Mouse (Mus musculus): ENCODE results near the gene Gm12216. TPM values are rescaled to one million over a fixed set of nuclear protein-coding genes. Genes with fewer than 3 reads are reported as not detected.

The Gm12216 gene
- polyA plus RNA-seq, 1 experiment from 2014 or later, result 2.5 TPM

- Histone ChIP-seq H3K9me3 (no peaks in the 10 kb centered on the region), H3K27me3 (no peaks in the 10 kb centered on the region), H3K36me3 (no peaks in the 10 kb centered on the region), H3K4me1 (0 out of 2 replicates have a peak, but pooled peaks cover 8% of the 10 kb centered on the region), H3K4me3 (no peak overlapping the region), H3K27ac (no peak overlapping the region), H3K4me2 (no peak overlapping the region), H3K9ac (no peak overlapping the region)
- WGBS, result 58% methylated on average over 3 of the region's 3 CpGs
- ATAC-seq (ENCODE audit: borderline replicate concordance, extremely low read depth, low FRiP score, low TSS enrichment), result no peak
Observed at GRCm38 (mm10) chr11:53814810-53815209, 44.2 kb downstream of the Gm12216 start.

- ATAC-seq (ENCODE audit: borderline replicate concordance, extremely low read depth, low FRiP score, low TSS enrichment), result no peak
- Histone ChIP-seq H3K36me3 (no peaks in the 10 kb centered on the region), H3K4me2 (no peak overlapping the region), H3K4me3 (no peak overlapping the region), H3K4me1 (peaks cover 7% of the 10 kb centered on the region; the same call in 1 of the 2 replicates), H3K27ac (no peak overlapping the region), H3K9ac (no peak overlapping the region), H3K9me3 (no peaks in the 10 kb centered on the region), H3K27me3 (no peaks in the 10 kb centered on the region)
- 80% methylated on average over 16 of the region's 16 CpGs for WGBS
Observed at GRCm38 (mm10) chr11:53813001-53813868, 45.8 kb downstream of the Gm12216 start.

GRCm38 (mm10) chr11:53811312-53811711, 47.7 kb downstream of the Gm12216 start:
- Histone ChIP-seq H3K9me3 (no peaks in the 10 kb centered on the region), H3K27ac (no peak overlapping the region)
- 76% methylated on average over 3 of the region's 3 CpGs for WGBS

GRCm38 (mm10) chr11:53810749-53811148, 48.3 kb downstream of the Gm12216 start:
- Histone ChIP-seq H3K36me3 (no peaks in the 10 kb centered on the region), H3K4me2 (no peak overlapping the region), H3K9me3 (no peaks in the 10 kb centered on the region), H3K27ac (no peak overlapping the region), H3K4me3 (no peak overlapping the region), H3K4me1 (peaks cover 7% of the 10 kb centered on the region; the same call in 1 of the 2 replicates), H3K9ac (no peak overlapping the region), H3K27me3 (no peaks in the 10 kb centered on the region)
- ATAC-seq (ENCODE audit: borderline replicate concordance, extremely low read depth, low FRiP score, low TSS enrichment), result no peak
- WGBS, result 27% methylated on average over 2 of the region's 2 CpGs

More at GRCm38 (mm10) chr11:53811312-53811711, 47.7 kb downstream of the Gm12216 start:
- H3K4me2 ChIP-seq, result no peak overlapping the region
- H3K9ac ChIP-seq, result no peak overlapping the region
- H3K36me3 ChIP-seq, result no peaks in the 10 kb centered on the region
- no peaks in the 10 kb centered on the region for H3K27me3 ChIP-seq
- peaks cover 7% of the 10 kb centered on the region; the same call in 1 of the 2 replicates for H3K4me1 ChIP-seq
- no peak overlapping the region for H3K4me3 ChIP-seq
- ATAC-seq (ENCODE audit: borderline replicate concordance, extremely low read depth, low FRiP score, low TSS enrichment), result no peak

- no peaks in the 10 kb centered on the region for H3K27me3 ChIP-seq
- no peak overlapping the region for H3K4me2 ChIP-seq
- no peak overlapping the region for H3K27ac ChIP-seq
- no peaks in the 10 kb centered on the region for H3K9me3 ChIP-seq
- H3K4me1 ChIP-seq, result peaks cover 7% of the 10 kb centered on the region; the same call in 1 of the 2 replicates
- H3K9ac ChIP-seq, result no peak overlapping the region
- no peaks in the 10 kb centered on the region for H3K36me3 ChIP-seq
- ATAC-seq (ENCODE audit: borderline replicate concordance, extremely low read depth, low FRiP score, low TSS enrichment), result no peak
- no peak overlapping the region for H3K4me3 ChIP-seq
- 51% methylated on average over 5 of the region's 5 CpGs for WGBS
Observed at GRCm38 (mm10) chr11:53810156-53810555, 48.9 kb downstream of the Gm12216 start.

- WGBS, result 31% methylated on average over 5 of the region's 5 CpGs
- Histone ChIP-seq H3K27ac (peak overlapping the region; percentile 43), H3K27me3 (no peaks in the 10 kb centered on the region), H3K4me3 (no peak overlapping the region), H3K9me3 (no peaks in the 10 kb centered on the region), H3K4me2 (no peak overlapping the region), H3K9ac (no peak overlapping the region), H3K4me1 (peaks cover 7% of the 10 kb centered on the region; the same call in 1 of the 2 replicates), H3K36me3 (no peaks in the 10 kb centered on the region)
- ATAC-seq (ENCODE audit: borderline replicate concordance, extremely low read depth, low FRiP score, low TSS enrichment), result no peak
Observed at GRCm38 (mm10) chr11:53809354-53809753, 49.7 kb downstream of the Gm12216 start.

- H3K4me3 ChIP-seq, result no peak overlapping the region
- no peak overlapping the region for H3K27ac ChIP-seq
- H3K27me3 ChIP-seq, result no peaks in the 10 kb centered on the region
- H3K36me3 ChIP-seq, result no peaks in the 10 kb centered on the region
- no peak for ATAC-seq (ENCODE audit: borderline replicate concordance, extremely low read depth, low FRiP score, low TSS enrichment)
- H3K4me2 ChIP-seq, result no peak overlapping the region
- H3K9me3 ChIP-seq, result no peaks in the 10 kb centered on the region
- 66% methylated on average over 9 of the region's 9 CpGs for WGBS
- H3K4me1 ChIP-seq, result peaks cover 7% of the 10 kb centered on the region; the same call in 1 of the 2 replicates
- H3K9ac ChIP-seq, result no peak overlapping the region
Observed at GRCm38 (mm10) chr11:53805786-53806185, 53.3 kb downstream of the Gm12216 start.

GRCm38 (mm10) chr11:53804569-53805344, 54.3 kb downstream of the Gm12216 start:
- no peaks in the 10 kb centered on the region for H3K36me3 ChIP-seq
- H3K4me1 ChIP-seq, result peaks cover 3% of the 10 kb centered on the region; the same call in 1 of the 2 replicates
- ATAC-seq (ENCODE audit: borderline replicate concordance, extremely low read depth, low FRiP score, low TSS enrichment), result no peak
- no peak overlapping the region for H3K4me2 ChIP-seq
- no peak overlapping the region for H3K27ac ChIP-seq
- no peaks in the 10 kb centered on the region for H3K9me3 ChIP-seq
- H3K27me3 ChIP-seq, result no peaks in the 10 kb centered on the region
- H3K4me3 ChIP-seq, result no peak overlapping the region
- no peak overlapping the region for H3K9ac ChIP-seq
- WGBS, result 66% methylated on average over 14 of the region's 14 CpGs

GRCm38 (mm10) chr11:53803494-53803893, 55.6 kb downstream of the Gm12216 start:
- WGBS, result 66% methylated on average over 6 of the region's 6 CpGs
- Histone ChIP-seq H3K4me3 (no peak overlapping the region), H3K36me3 (no peaks in the 10 kb centered on the region), H3K4me1 (no peaks in the 10 kb centered on the region), H3K27me3 (no peaks in the 10 kb centered on the region), H3K4me2 (no peak overlapping the region), H3K27ac (no peak overlapping the region), H3K9ac (no peak overlapping the region), H3K9me3 (no peaks in the 10 kb centered on the region)
- ATAC-seq (ENCODE audit: borderline replicate concordance, extremely low read depth, low FRiP score, low TSS enrichment), result no peak

- Histone ChIP-seq H3K27me3 (no peaks in the 10 kb centered on the region), H3K4me3 (no peak overlapping the region), H3K4me1 (no peaks in the 10 kb centered on the region), H3K4me2 (no peak overlapping the region), H3K9me3 (no peaks in the 10 kb centered on the region), H3K9ac (no peak overlapping the region), H3K27ac (no peak overlapping the region), H3K36me3 (no peaks in the 10 kb centered on the region)
- no peak for ATAC-seq (ENCODE audit: borderline replicate concordance, extremely low read depth, low FRiP score, low TSS enrichment)
- WGBS, result 59% methylated on average over 12 of the region's 12 CpGs
Observed at GRCm38 (mm10) chr11:53803093-53803492, 56.0 kb downstream of the Gm12216 start.

GRCm38 (mm10) chr11:53800975-53801374, 58.1 kb downstream of the Gm12216 start:
- Histone ChIP-seq H3K4me1 (peaks cover 17% of the 10 kb centered on the region), H3K9me3 (no peaks in the 10 kb centered on the region), H3K9ac (no peak overlapping the region), H3K27ac (no peak overlapping the region), H3K4me2 (no peak overlapping the region), H3K36me3 (no peaks in the 10 kb centered on the region), H3K4me3 (no peak overlapping the region), H3K27me3 (no peaks in the 10 kb centered on the region)
- no peak for ATAC-seq (ENCODE audit: borderline replicate concordance, extremely low read depth, low FRiP score, low TSS enrichment)
- 82% methylated on average over 5 of the region's 5 CpGs for WGBS

- H3K4me3 ChIP-seq, result no peak overlapping the region
- 57% methylated on average over 4 of the region's 4 CpGs for WGBS
- H3K4me1 ChIP-seq, result peaks cover 25% of the 10 kb centered on the region
- H3K4me2 ChIP-seq, result no peak overlapping the region
- no peaks in the 10 kb centered on the region for H3K9me3 ChIP-seq
- no peak for ATAC-seq (ENCODE audit: borderline replicate concordance, extremely low read depth, low FRiP score, low TSS enrichment)
- no peak overlapping the region for H3K27ac ChIP-seq
- no peak overlapping the region for H3K9ac ChIP-seq
- H3K27me3 ChIP-seq, result no peaks in the 10 kb centered on the region
- H3K36me3 ChIP-seq, result no peaks in the 10 kb centered on the region
Observed at GRCm38 (mm10) chr11:53800036-53800435, 59.0 kb downstream of the Gm12216 start.
